Mouse (Mus musculus) spleen, postnatal 14 days (tissue): Measurements from ENCODE around the gene Nav2.

Source experiments
- DNase-seq, 2 experiments: peaks; one replicate each; pipeline ENCODE4 v3.0.0; 2021 to 2022; ENCODE audit warnings: low spot score in 2 of 2

The Nav2 gene

GRCm38 (mm10) chr7:48908521-48909341 is at the start of gene Nav2:
Nav2 (plus strand) TSS chr7:48908716.
- no peak for DNase-seq

GRCm38 (mm10) chr7:48859362-48859761 is 49.2 kb upstream of the Nav2 start:
- no peak for DNase-seq

- no peak for DNase-seq
Measured at GRCm38 (mm10) chr7:48860948-48861347, 47.6 kb upstream of the Nav2 start.

- no peak for DNase-seq
Measured at GRCm38 (mm10) chr7:48861796-48862195, 46.7 kb upstream of the Nav2 start.

- no peak for DNase-seq
Measured at GRCm38 (mm10) chr7:48864199-48864598, 44.3 kb upstream of the Nav2 start.

- DNase-seq: no peak
Measured at GRCm38 (mm10) chr7:48864671-48865458, 43.7 kb upstream of the Nav2 start.

- no peak for DNase-seq
Measured at GRCm38 (mm10) chr7:48867576-48867975, 40.9 kb upstream of the Nav2 start.

GRCm38 (mm10) chr7:48870144-48870543 is 38.4 kb upstream of the Nav2 start:
- DNase-seq: no peak

- no peak for DNase-seq
Measured at GRCm38 (mm10) chr7:48870579-48871180, 37.8 kb upstream of the Nav2 start.

GRCm38 (mm10) chr7:48871292-48871691 is 37.2 kb upstream of the Nav2 start:
- DNase-seq: no peak

GRCm38 (mm10) chr7:48875096-48875495 is 33.4 kb upstream of the Nav2 start:
- DNase-seq: no peak

GRCm38 (mm10) chr7:48876526-48876925 is 32.0 kb upstream of the Nav2 start:
- no peak for DNase-seq

GRCm38 (mm10) chr7:48877786-48878390 is 30.6 kb upstream of the Nav2 start:
- no peak for DNase-seq

- DNase-seq: no peak
Measured at GRCm38 (mm10) chr7:48879574-48879973, 28.9 kb upstream of the Nav2 start.

- peak; percentile 96 to 98 for DNase-seq
Measured at GRCm38 (mm10) chr7:48880591-48881481, 27.7 kb upstream of the Nav2 start.

- DNase-seq: peak; percentile 70 to 78
Measured at GRCm38 (mm10) chr7:48881486-48881885, 27.0 kb upstream of the Nav2 start, which contains the start of gene E2f8. E2f8 (minus strand) TSS chr7:48881596.

GRCm38 (mm10) chr7:48881971-48882609 is 26.4 kb upstream of the Nav2 start:
- peak in 1 of 2 experiments; percentile 28 for DNase-seq

GRCm38 (mm10) chr7:48883525-48884265 is 24.8 kb upstream of the Nav2 start:
- DNase-seq: no peak

GRCm38 (mm10) chr7:48884266-48884611 is 24.3 kb upstream of the Nav2 start:
- DNase-seq: no peak

GRCm38 (mm10) chr7:48887973-48888372 is 20.5 kb upstream of the Nav2 start:
- DNase-seq: no peak
